Mouse (Mus musculus) hindbrain, embryonic 14.5 days (tissue): ENCODE measurements around the gene Sec14l4. TPM values are rescaled to one million over a fixed set of nuclear protein-coding genes. Genes with fewer than 3 reads are reported as not detected.

Experiments
- ATAC-seq: fragments of 200-750 bp; cut with Nextera tagmentation; 2 replicates; pipeline ENCODE4 v1.8.0; 2017; ENCODE audit warnings: moderate number of reproducible peaks, mild to moderate bottlenecking, moderate TSS enrichment, moderate library complexity; ENCODE audit not compliant: low FRiP score
- DNase-seq: peaks from one replicate; pipeline ENCODE4 v3.0.0-alpha.2; 2015; ENCODE audit warnings: low spot score
- H3K27ac ChIP-seq: fragments of 300-500 bp; sonication (generic); 2 replicates; pipeline ENCODE4 v1.5.1; 2014; ENCODE audit warnings: mild to moderate bottlenecking, moderate library complexity
- H3K27me3 ChIP-seq: fragments of 300-500 bp; sonication (generic); 2 replicates; pipeline ENCODE4 v1.6.1; 2014; ENCODE audit warnings: mild to moderate bottlenecking, low read length, mixed read lengths; ENCODE audit not compliant: control insufficient read depth, insufficient read depth
- H3K36me3 ChIP-seq: fragments of 300-500 bp; sonication (generic); replicated peaks from 2 replicates; pipeline ENCODE4 v1.6.1; 2014; ENCODE audit not compliant: control insufficient read depth, insufficient read depth
- H3K4me1 ChIP-seq: fragments of 300-500 bp; sonication (generic); replicated peaks from 2 replicates; pipeline ENCODE4 v1.6.1; 2014; ENCODE audit warnings: antibody characterized with exemption, low read length, mixed read lengths; ENCODE audit not compliant: control insufficient read depth, insufficient read depth
- H3K4me2 ChIP-seq: fragments of 300-500 bp; sonication (generic); replicated peaks from 2 replicates; pipeline ENCODE4 v1.6.1; 2014; ENCODE audit warnings: mild to moderate bottlenecking, moderate library complexity
- H3K4me3 ChIP-seq: fragments of 300-500 bp; sonication (generic); replicated peaks from 2 replicates; pipeline ENCODE4 v1.5.1; 2014; ENCODE audit warnings: mild to moderate bottlenecking, low read length
- H3K9ac ChIP-seq: fragments of 300-500 bp; sonication (generic); 2 replicates; pipeline ENCODE4 v1.6.1; 2014
- H3K9me3 ChIP-seq: fragments of 300-500 bp; sonication (generic); 2 replicates; pipeline ENCODE4 v1.6.1; 2016; ENCODE audit warnings: low read length; ENCODE audit not compliant: control insufficient read depth
- WGBS: fragments of 180-500 bp; shearing (Covaris S2); extraction: QIAGEN DNeasy Blood & Tissue Kit; methylation state at CpG from one replicate; pipeline ENCODE4 v1.1.7; 2014; 5-methylcytosine and 5-hydroxymethylcytosine counted together
- polyA plus RNA-seq: library from polyadenylated mRNA; unstranded; fragments of >200 nt; fragmentation: Nextera tagmentation; extraction: Ambion mirVana; gene quantifications from 2 replicates; pipeline ENCODE4 v1.2.1, GENCODE M21; 2014

Gene Sec14l4
- polyA plus RNA-seq, 1 experiment from 2014 or later: not detected

DNA sequence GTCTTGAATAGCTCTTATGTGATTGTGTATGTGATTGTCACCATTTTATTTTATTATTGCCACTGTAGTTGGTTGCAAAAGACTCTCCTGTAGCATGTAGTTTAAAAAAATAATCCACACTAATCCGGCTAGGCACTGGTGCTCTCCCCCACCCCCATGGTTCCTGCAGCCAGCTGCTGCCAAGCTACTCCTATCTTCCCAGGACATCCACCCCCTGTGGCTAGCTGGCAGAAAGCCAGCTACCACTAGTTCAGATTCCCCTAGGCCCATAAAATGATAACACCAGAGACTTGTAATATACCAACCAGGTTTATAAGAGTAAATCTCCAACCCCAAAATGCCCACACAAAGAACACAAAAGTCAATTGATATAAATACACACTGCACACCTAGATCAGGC, 55.0 kb downstream of the Sec14l4 start:
- no peaks in the 10 kb centered on the region for H3K27me3 ChIP-seq
- H3K4me2 ChIP-seq: no peak overlapping the region
- DNase-seq (no peak), ATAC-seq (no peak)
- 0 out of 2 replicates have a peak, but pooled peaks cover under 1% of the 10 kb centered on the region for H3K36me3 ChIP-seq
- no peak overlapping the region for H3K27ac ChIP-seq
- H3K9me3 ChIP-seq: no peaks in the 10 kb centered on the region
- no peaks in the 10 kb centered on the region for H3K4me1 ChIP-seq
- no peak overlapping the region for H3K9ac ChIP-seq
- 49% methylated on average over 1 of the region's 1 CpGs for WGBS
- no peak overlapping the region for H3K4me3 ChIP-seq

DNA sequence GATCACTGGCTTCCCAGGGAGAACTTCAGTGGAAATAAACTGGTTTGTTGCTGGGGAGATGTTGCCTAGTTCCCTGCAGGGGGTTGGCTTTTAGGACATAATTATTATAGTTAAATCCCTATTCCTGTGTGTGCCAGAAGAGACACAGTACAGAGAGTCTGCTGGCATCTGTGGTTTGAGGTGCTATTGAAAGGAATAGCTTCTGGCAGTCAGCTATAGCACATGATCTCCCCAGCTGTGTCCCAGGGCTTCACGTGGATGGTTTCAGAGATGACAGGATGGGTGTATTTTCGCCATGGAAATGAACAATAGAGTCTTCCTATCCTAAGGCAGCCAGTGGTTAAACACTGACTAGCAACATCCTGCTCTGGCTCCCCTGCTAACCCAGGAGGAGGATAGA, 56.0 kb downstream of the Sec14l4 start:
- Histone ChIP-seq H3K27me3 (no peaks in the 10 kb centered on the region), H3K9me3 (no peaks in the 10 kb centered on the region), H3K9ac (no peak overlapping the region), H3K4me3 (no peak overlapping the region), H3K4me2 (no peak overlapping the region), H3K27ac (no peak overlapping the region), H3K36me3 (0 out of 2 replicates have a peak, but pooled peaks cover 7% of the 10 kb centered on the region), H3K4me1 (no peaks in the 10 kb centered on the region)
- 0 out of 2 replicates have a peak, but pooled peaks have one; percentile 21 for ATAC-seq
- DNase-seq: no peak
- WGBS: 63% methylated on average over 2 of the region's 2 CpGs

DNA sequence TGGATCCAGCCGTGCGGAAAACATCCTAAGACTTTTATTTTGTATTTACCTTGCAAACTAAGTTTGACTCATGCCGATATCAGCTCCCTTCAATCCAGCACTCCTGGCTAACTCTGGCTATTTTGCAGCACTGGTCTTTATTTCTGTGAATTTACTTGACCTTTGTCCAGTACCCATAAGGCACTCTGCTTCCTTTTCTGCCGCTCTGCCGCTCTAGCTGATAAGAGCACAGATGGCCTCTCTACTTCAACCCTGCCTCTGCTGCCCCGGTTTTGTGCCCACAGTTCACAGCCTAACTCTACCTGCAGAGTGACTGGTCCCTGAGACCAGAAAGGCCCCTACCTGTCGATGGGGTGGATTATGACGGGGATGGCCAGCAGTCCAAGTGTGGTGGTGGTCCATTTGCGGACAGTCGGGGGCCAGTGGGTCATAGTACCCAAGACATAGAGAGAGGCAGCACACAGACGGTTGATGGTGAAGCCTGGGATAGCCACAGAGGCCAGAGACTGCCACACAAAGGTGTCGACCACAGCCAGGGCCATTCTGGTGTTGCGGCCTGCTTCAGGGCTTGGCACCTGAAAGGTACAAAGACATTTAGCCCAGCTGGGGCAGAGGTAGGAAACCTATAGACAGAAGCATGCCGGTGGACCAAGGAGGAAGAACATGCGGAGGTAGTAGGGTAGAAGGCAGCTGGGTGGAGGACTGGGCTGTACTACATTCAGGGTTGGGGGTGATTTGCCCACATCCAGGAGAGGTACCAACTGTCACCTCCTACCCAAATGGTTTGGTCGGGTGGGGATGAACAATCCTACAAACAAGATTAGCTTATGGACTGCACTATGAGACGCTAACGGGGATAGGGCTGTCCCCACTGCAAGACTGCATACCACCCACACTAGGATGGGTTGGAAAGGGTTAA, 62.5 kb downstream of the Sec14l4 start:
- Histone ChIP-seq H3K27me3 (no peaks in the 10 kb centered on the region), H3K4me1 (peaks cover 19% of the 10 kb centered on the region), H3K27ac (no peak overlapping the region), H3K9me3 (no peaks in the 10 kb centered on the region), H3K36me3 (0 out of 2 replicates have a peak, but pooled peaks cover 7% of the 10 kb centered on the region), H3K4me3 (no peak overlapping the region), H3K9ac (no peak overlapping the region), H3K4me2 (0 out of 2 replicates have a peak overlapping the region, but pooled peaks have one; percentile 68)
- 87% methylated on average over 18 of the region's 18 CpGs for WGBS
- ATAC-seq: no peak
- no peak for DNase-seq

GRCm38 (mm10) chr11:4094378-4095170, 63.3 kb downstream of the Sec14l4 start:
- WGBS: 6% methylated on average over 23 of the region's 24 CpGs
- no peak for ATAC-seq
- H3K9me3 ChIP-seq: no peaks in the 10 kb centered on the region

DNA sequence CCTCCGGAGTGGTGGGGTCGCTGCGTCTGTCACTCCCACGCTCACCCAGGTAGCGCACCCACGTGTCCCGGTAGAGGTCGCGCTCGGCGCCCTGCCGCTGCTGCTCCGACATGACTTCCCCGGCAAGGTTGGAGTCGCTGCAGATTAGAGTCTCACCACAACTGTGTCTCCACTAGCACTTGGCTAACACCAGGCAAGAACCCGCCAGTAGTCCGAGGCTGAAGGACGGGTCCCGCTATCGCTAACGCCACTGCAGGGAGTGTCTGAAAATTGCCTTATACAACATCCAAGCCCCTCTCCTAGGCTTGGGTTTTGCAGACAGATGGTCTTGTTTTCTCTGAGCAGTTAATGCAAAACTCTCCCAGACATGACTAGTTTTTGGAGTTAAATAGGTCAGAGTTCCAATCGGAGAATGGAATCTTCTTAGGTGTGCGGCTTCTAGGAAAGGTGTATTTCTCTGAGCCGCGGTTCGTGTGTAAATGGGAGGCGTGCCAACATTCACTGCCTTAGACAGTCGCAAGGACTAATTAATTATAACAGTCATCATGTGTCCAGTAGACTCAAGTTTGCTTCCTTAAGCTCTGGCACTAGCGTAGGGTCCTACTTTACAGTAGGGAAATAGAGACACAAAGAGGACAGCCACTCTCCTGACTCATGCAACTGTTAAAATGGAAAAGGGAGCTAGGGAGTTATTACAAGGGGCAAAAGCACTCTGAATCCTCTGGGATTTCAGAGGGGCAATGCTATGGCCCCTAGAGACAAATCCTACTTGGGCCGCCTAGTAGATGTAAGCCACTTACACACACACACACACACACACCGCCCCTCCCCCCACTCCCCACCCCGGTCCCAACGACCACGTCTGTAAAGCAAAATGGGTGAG, 64.2 kb downstream of the Sec14l4 start, which contains the start of gene Mtfp1:
TSS of gene Mtfp1 (minus strand) at position 275 of the 883 bp plus-strand sequence.
- Histone ChIP-seq H3K4me3 (peak within 1 kb of the TSS; percentile 46), H3K9me3 (no peaks in the 10 kb centered on the region), H3K27ac (peak within 1 kb of the TSS; percentile 52), H3K4me2 (peak within 1 kb of the TSS; percentile 68), H3K9ac (peak within 1 kb of the TSS; percentile 45), H3K27me3 (no peaks in the 10 kb centered on the region), H3K36me3 (0 out of 2 replicates have a peak, but pooled peaks cover 7% of the 10 kb centered on the region), H3K4me1 (peaks cover 19% of the 10 kb centered on the region)
- DNase-seq: peak; percentile 68
- ATAC-seq: no peak
- 6% methylated on average over 34 of the region's 34 CpGs for WGBS

More at GRCm38 (mm10) chr11:4094378-4095170, 63.3 kb downstream of the Sec14l4 start:
- peak; percentile 39 for DNase-seq
- Histone ChIP-seq H3K4me2 (peak overlapping the region; percentile 68), H3K27ac (peak overlapping the region; percentile 52), H3K27me3 (no peaks in the 10 kb centered on the region), H3K4me3 (peak overlapping the region; percentile 46), H3K9ac (peak overlapping the region; percentile 45), H3K36me3 (0 out of 2 replicates have a peak, but pooled peaks cover 7% of the 10 kb centered on the region), H3K4me1 (peaks cover 19% of the 10 kb centered on the region)

DNA sequence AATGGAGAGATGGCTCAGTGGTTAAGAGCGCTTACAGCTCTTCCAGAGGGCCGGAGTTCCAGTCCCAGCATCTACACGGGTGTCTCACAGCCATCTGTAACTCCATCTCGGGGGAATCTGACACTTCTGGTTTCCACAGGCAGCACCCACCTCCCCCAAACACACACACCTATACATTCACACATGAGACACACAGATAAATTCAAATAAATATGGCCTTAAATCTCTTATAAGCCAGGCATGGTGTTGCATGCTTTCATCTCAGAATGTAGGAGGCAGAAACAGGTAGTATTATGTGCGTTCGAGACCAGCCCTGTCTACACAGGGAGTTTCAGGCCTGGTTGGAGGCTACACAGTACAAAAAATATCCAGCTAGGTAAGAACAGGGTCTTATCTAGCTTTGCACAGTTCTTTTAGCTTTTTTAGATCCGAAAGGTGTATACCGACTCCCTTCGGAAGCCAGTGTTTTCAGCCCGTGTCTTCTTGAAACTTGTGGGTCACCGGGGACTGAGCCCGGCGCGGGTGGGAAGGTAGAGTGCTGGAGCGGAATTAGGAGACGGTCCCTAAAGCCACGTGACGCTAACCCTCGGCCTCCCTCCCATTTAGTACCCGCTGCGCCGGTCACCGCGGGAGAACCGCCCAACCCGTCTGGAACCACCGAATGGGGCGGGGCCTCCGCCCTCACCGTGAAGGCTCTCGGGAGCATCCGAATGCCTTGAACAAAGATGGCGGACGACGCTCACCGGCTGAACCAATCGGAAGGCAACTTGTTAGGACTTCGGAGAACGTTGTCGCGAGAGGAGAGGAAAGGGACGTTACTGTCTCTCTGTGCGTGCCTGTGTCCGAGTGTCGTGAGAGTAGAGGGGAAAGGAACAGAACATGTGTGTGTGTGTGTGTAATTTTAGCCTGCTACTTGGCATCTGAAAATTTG, 65.1 kb downstream of the Sec14l4 start:
- Histone ChIP-seq H3K27me3 (no peaks in the 10 kb centered on the region), H3K4me3 (peak overlapping the region; percentile 46), H3K27ac (peak overlapping the region; percentile 95), H3K4me2 (peak overlapping the region; percentile 68), H3K36me3 (0 out of 2 replicates have a peak, but pooled peaks cover 6% of the 10 kb centered on the region), H3K4me1 (peaks cover 19% of the 10 kb centered on the region), H3K9ac (peak overlapping the region; percentile 73), H3K9me3 (no peaks in the 10 kb centered on the region)
- 4% methylated on average over 45 of the region's 45 CpGs for WGBS
- peak; percentile 96 for ATAC-seq
- peak; percentile 97 for DNase-seq

DNA sequence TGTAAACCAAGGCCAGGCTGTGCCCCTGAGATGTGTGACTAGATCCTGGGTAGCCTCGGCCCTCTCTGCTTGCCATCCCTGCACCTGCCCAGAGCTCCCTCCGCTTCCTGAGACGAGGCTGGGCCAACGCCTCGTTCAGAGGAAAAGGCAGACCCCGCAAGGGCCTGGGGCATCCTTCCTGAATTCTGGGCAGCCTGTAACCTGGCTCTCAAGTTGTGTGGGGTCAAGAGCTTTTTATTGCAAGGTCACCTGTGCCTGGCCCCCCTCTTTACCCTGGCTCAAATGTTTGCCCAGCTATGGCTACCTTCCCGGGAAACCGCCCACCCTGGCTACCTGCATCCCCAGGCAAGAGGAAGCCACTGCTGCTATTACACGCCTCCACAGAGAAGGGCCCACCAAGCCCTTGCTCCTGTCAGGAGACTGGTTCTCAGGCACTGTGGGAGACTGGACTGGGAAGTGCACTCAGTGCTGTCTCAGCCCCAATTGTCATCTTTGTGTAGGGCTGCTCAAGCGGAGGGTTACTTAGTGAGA, 65.9 kb downstream of the Sec14l4 start:
- Histone ChIP-seq H3K4me1 (peaks cover 19% of the 10 kb centered on the region), H3K36me3 (no peaks in the 10 kb centered on the region), H3K4me3 (peak overlapping the region; percentile 46), H3K4me2 (peak overlapping the region; percentile 68), H3K27ac (peak overlapping the region; percentile 95), H3K9ac (peak overlapping the region; percentile 73), H3K9me3 (no peaks in the 10 kb centered on the region), H3K27me3 (no peaks in the 10 kb centered on the region)
- peak; percentile 13; the same call in 1 of the 2 replicates for ATAC-seq
- WGBS: 25% methylated on average over 10 of the region's 10 CpGs
- peak; percentile 34 for DNase-seq
